Mouse (Mus musculus) liver, embryonic 15.5 days (tissue): ENCODE data around the gene Etl4. TPM values are rescaled to one million over a fixed set of nuclear protein-coding genes. Genes with fewer than 3 reads are reported as not detected.

ENCODE experiments used
- ATAC-seq: fragments of 200-750 bp; cut with Nextera tagmentation; 2 replicates; pipeline ENCODE4 v1.8.0; 2017; ENCODE audit warnings: moderate number of reproducible peaks, mild to moderate bottlenecking, moderate library complexity; ENCODE audit not compliant: insufficient read depth
- H3K27ac ChIP-seq: fragments of 300-500 bp; sonication (generic); replicated peaks from 2 replicates; pipeline ENCODE4 v1.5.1; 2015; ENCODE audit warnings: mild to moderate bottlenecking, inconsistent platforms
- H3K27me3 ChIP-seq: fragments of 300-500 bp; sonication (generic); 2 replicates; pipeline ENCODE4 v1.6.1; 2015; ENCODE audit warnings: mild to moderate bottlenecking, inconsistent platforms
- H3K36me3 ChIP-seq: fragments of 300-500 bp; sonication (generic); replicated peaks from 2 replicates; pipeline ENCODE4 v1.6.1; 2015; ENCODE audit warnings: moderate library complexity, mild to moderate bottlenecking, inconsistent platforms
- H3K4me1 ChIP-seq: fragments of 300-500 bp; sonication (generic); replicated peaks from 2 replicates; pipeline ENCODE4 v1.6.1; 2015; ENCODE audit warnings: inconsistent platforms
- H3K4me2 ChIP-seq: fragments of 300-500 bp; sonication (generic); 2 replicates; pipeline ENCODE4 v1.6.1; 2015; ENCODE audit warnings: moderate library complexity, mild to moderate bottlenecking, inconsistent platforms
- H3K4me3 ChIP-seq: fragments of 300-500 bp; sonication (generic); replicated peaks from 2 replicates; pipeline ENCODE4 v1.5.1; 2015; ENCODE audit warnings: mild to moderate bottlenecking, inconsistent platforms
- H3K9ac ChIP-seq: fragments of 300-500 bp; sonication (generic); 2 replicates; pipeline ENCODE4 v1.6.1; 2015; ENCODE audit warnings: moderate library complexity, mild to moderate bottlenecking, inconsistent platforms
- H3K9me3 ChIP-seq: fragments of 300-500 bp; sonication (generic); replicated peaks from 2 replicates; pipeline ENCODE4 v1.6.1; 2016; ENCODE audit warnings: inconsistent platforms
- WGBS: fragments of 180-500 bp; shearing (Covaris S2); methylation state at CpG from one replicate; pipeline ENCODE4 v1.1.7; 2015; ENCODE audit warnings: mixed read lengths; ENCODE audit not compliant: insufficient replicate concordance; 5-methylcytosine and 5-hydroxymethylcytosine counted together
- polyA plus RNA-seq: library from polyadenylated mRNA; unstranded; fragments of >200 nt; fragmentation: Nextera tagmentation; extraction: Ambion mirVana; gene quantifications from 2 replicates; pipeline ENCODE4 v1.2.1, GENCODE M21; 2015

Etl4 gene
- polyA plus RNA-seq, 1 experiment from 2014 or later, result 2.5 TPM

- Histone ChIP-seq H3K9me3 (no peaks in the 10 kb centered on the region), H3K4me1 (no peaks in the 10 kb centered on the region), H3K4me2 (no peak overlapping the region), H3K27me3 (no peaks in the 10 kb centered on the region), H3K9ac (no peak overlapping the region), H3K4me3 (no peak overlapping the region), H3K27ac (no peak overlapping the region), H3K36me3 (no peaks in the 10 kb centered on the region)
- 64% methylated on average over 5 of the region's 5 CpGs for WGBS
- no peak for ATAC-seq
Measured at GRCm38 (mm10) chr2:20216686-20217437, 307.3 kb downstream of the Etl4 start.

- 67% methylated on average over 4 of the region's 4 CpGs for WGBS
- Histone ChIP-seq H3K4me2 (no peak overlapping the region), H3K9ac (no peak overlapping the region), H3K27me3 (no peaks in the 10 kb centered on the region), H3K27ac (no peak overlapping the region), H3K4me3 (no peak overlapping the region), H3K9me3 (no peaks in the 10 kb centered on the region), H3K4me1 (no peaks in the 10 kb centered on the region), H3K36me3 (no peaks in the 10 kb centered on the region)
- no peak for ATAC-seq
Measured at GRCm38 (mm10) chr2:20231371-20231770, 321.8 kb downstream of the Etl4 start.

GRCm38 (mm10) chr2:20248043-20248664, 338.6 kb downstream of the Etl4 start:
- 20% methylated on average over 4 of the region's 4 CpGs for WGBS
- H3K36me3 ChIP-seq, result no peaks in the 10 kb centered on the region
- H3K4me3 ChIP-seq, result no peak overlapping the region
- H3K4me2 ChIP-seq, result no peak overlapping the region
- no peak overlapping the region for H3K27ac ChIP-seq
- H3K27me3 ChIP-seq, result no peaks in the 10 kb centered on the region
- no peak overlapping the region for H3K9ac ChIP-seq
- H3K9me3 ChIP-seq, result no peaks in the 10 kb centered on the region
- ATAC-seq, result no peak
- no peaks in the 10 kb centered on the region for H3K4me1 ChIP-seq

- Histone ChIP-seq H3K4me1 (no peaks in the 10 kb centered on the region), H3K36me3 (no peaks in the 10 kb centered on the region), H3K9ac (no peak overlapping the region), H3K4me2 (no peak overlapping the region), H3K9me3 (no peaks in the 10 kb centered on the region), H3K27ac (no peak overlapping the region), H3K4me3 (no peak overlapping the region), H3K27me3 (no peaks in the 10 kb centered on the region)
- WGBS, result 58% methylated on average over 4 of the region's 4 CpGs
- ATAC-seq, result no peak
Measured at GRCm38 (mm10) chr2:20249403-20249802, 339.8 kb downstream of the Etl4 start.

GRCm38 (mm10) chr2:20276124-20276523, 366.5 kb downstream of the Etl4 start:
- no peaks in the 10 kb centered on the region for H3K4me1 ChIP-seq
- no peak for ATAC-seq
- 36% methylated on average over 2 of the region's 2 CpGs for WGBS
- H3K27ac ChIP-seq, result no peak overlapping the region
- H3K9me3 ChIP-seq, result no peaks in the 10 kb centered on the region
- no peak overlapping the region for H3K9ac ChIP-seq
- H3K4me2 ChIP-seq, result no peak overlapping the region
- H3K4me3 ChIP-seq, result no peak overlapping the region
- H3K27me3 ChIP-seq, result no peaks in the 10 kb centered on the region
- no peaks in the 10 kb centered on the region for H3K36me3 ChIP-seq

- H3K27ac ChIP-seq, result no peak overlapping the region
- ATAC-seq, result no peak
- no peaks in the 10 kb centered on the region for H3K36me3 ChIP-seq
- 50% methylated on average over 2 of the region's 2 CpGs for WGBS
- no peaks in the 10 kb centered on the region for H3K27me3 ChIP-seq
- no peak overlapping the region for H3K9ac ChIP-seq
- H3K9me3 ChIP-seq, result no peaks in the 10 kb centered on the region
- no peaks in the 10 kb centered on the region for H3K4me1 ChIP-seq
- H3K4me2 ChIP-seq, result no peak overlapping the region
- no peak overlapping the region for H3K4me3 ChIP-seq
Measured at GRCm38 (mm10) chr2:20281903-20282302, 372.3 kb downstream of the Etl4 start.

GRCm38 (mm10) chr2:20284425-20284824, 374.8 kb downstream of the Etl4 start:
- no peak overlapping the region for H3K4me3 ChIP-seq
- 37% methylated on average over 2 of the region's 2 CpGs for WGBS
- H3K4me2 ChIP-seq, result no peak overlapping the region
- H3K27ac ChIP-seq, result no peak overlapping the region
- ATAC-seq, result no peak
- H3K27me3 ChIP-seq, result no peaks in the 10 kb centered on the region
- H3K4me1 ChIP-seq, result no peaks in the 10 kb centered on the region
- H3K36me3 ChIP-seq, result no peaks in the 10 kb centered on the region
- H3K9ac ChIP-seq, result no peak overlapping the region
- H3K9me3 ChIP-seq, result no peaks in the 10 kb centered on the region

- H3K4me3 ChIP-seq, result no peak overlapping the region
- no peak overlapping the region for H3K9ac ChIP-seq
- H3K36me3 ChIP-seq, result no peaks in the 10 kb centered on the region
- H3K4me2 ChIP-seq, result no peak overlapping the region
- H3K9me3 ChIP-seq, result no peaks in the 10 kb centered on the region
- H3K4me1 ChIP-seq, result no peaks in the 10 kb centered on the region
- no peaks in the 10 kb centered on the region for H3K27me3 ChIP-seq
- no peak for ATAC-seq
- no peak overlapping the region for H3K27ac ChIP-seq
- WGBS, result 44% methylated on average over 4 of the region's 4 CpGs
Measured at GRCm38 (mm10) chr2:20290982-20291740, 381.6 kb downstream of the Etl4 start.

GRCm38 (mm10) chr2:20291741-20292110, 382.1 kb downstream of the Etl4 start:
- 46% methylated on average over 2 of the region's 2 CpGs for WGBS
- no peak overlapping the region for H3K9ac ChIP-seq

GRCm38 (mm10) chr2:20293336-20293735, 383.8 kb downstream of the Etl4 start:
- ATAC-seq, result no peak
- H3K9me3 ChIP-seq, result no peaks in the 10 kb centered on the region
- WGBS, result 51% methylated on average over 8 of the region's 8 CpGs

More at GRCm38 (mm10) chr2:20291741-20292110, 382.1 kb downstream of the Etl4 start:
- Histone ChIP-seq H3K27ac (no peak overlapping the region), H3K9me3 (no peaks in the 10 kb centered on the region), H3K27me3 (no peaks in the 10 kb centered on the region), H3K4me3 (no peak overlapping the region), H3K4me1 (no peaks in the 10 kb centered on the region), H3K36me3 (no peaks in the 10 kb centered on the region), H3K4me2 (no peak overlapping the region)
- no peak for ATAC-seq

GRCm38 (mm10) chr2:20294596-20294995, 385.0 kb downstream of the Etl4 start:
- Histone ChIP-seq H3K9me3 (no peaks in the 10 kb centered on the region), H3K36me3 (no peaks in the 10 kb centered on the region), H3K27me3 (no peaks in the 10 kb centered on the region), H3K4me1 (no peaks in the 10 kb centered on the region), H3K4me2 (no peak overlapping the region), H3K27ac (no peak overlapping the region), H3K4me3 (no peak overlapping the region), H3K9ac (no peak overlapping the region)
- no peak for ATAC-seq
- 19% methylated on average over 4 of the region's 4 CpGs for WGBS

More at GRCm38 (mm10) chr2:20293336-20293735, 383.8 kb downstream of the Etl4 start:
- Histone ChIP-seq H3K27me3 (no peaks in the 10 kb centered on the region), H3K4me3 (no peak overlapping the region), H3K4me1 (no peaks in the 10 kb centered on the region), H3K27ac (no peak overlapping the region), H3K4me2 (no peak overlapping the region), H3K36me3 (no peaks in the 10 kb centered on the region), H3K9ac (no peak overlapping the region)
